Mouse (Mus musculus): ENCODE data around the gene Slx4ip. TPM values are rescaled to one million over a fixed set of nuclear protein-coding genes. Genes with fewer than 3 reads are reported as not detected.
A peak's percentile ranks its signal among the peaks of the same experiment; 100 is the strongest.

The Slx4ip gene
- polyA plus RNA-seq, 1 experiment from 2014 or later = 6.1 TPM

DNA sequence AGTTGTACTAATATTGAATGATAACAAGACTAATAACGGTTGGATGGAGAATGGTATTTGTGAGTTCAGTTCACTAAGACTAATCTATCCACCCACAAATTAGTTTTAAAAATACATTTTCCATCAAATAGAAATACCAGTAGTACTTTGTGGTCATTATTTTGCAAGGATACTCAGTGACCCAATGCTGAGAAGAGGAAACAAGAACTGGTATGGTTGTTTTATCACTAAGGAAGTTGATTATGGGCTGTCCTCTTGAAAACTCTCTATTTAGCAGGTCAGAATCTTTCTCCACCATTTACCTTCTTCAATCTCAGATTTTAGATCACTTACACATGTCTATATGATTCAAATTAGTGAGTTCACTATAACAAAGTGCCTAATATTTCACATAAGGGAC lies 111.0 kb downstream of the Slx4ip start:
- no peak for DNase-seq (ENCODE audit: low spot score)

DNA sequence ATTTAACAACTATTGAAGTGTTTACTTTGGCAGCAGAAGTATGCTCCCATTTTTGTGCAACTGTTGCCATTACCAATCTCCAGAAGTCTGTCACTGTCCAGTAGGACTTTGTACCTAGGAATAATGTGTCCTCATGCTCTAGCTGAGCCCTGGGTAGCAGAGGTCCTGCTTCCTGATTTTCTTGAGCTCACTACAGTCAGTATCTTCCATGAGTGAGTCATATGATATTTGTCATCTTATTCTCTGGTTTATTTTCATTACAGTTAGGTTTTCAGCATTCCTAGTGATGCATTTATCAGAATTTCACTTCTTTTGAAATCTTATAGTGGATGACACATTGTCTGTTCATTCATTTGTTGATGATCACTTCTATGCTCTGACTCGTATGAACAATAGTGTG lies 115.6 kb downstream of the Slx4ip start:
- H3K9me3 ChIP-seq (ENCODE audit: control insufficient read depth, low read length) = no peaks in the 10 kb centered on the region
- ATAC-seq (ENCODE audit: low read depth) = no peak
- H3K4me1 ChIP-seq (ENCODE audit: control insufficient read depth, insufficient read depth, low read length) = no peaks in the 10 kb centered on the region
- no peak overlapping the region for H3K4me3 ChIP-seq (ENCODE audit: low read depth, low read length)
- H3K36me3 ChIP-seq (ENCODE audit: control insufficient read depth, insufficient read depth, low read length) = no peaks in the 10 kb centered on the region
- no peak overlapping the region for H3K4me2 ChIP-seq (ENCODE audit: low read depth, low read length)
- H3K27ac ChIP-seq (replicated peaks; ENCODE audit: low read depth, low read length) = no peak overlapping the region
- H3K9ac ChIP-seq (ENCODE audit: low read depth, low read length) = no peak overlapping the region
- 76% methylated on average over 1 of the region's 1 CpGs for WGBS
- no peaks in the 10 kb centered on the region for H3K27me3 ChIP-seq (replicated peaks; ENCODE audit: control insufficient read depth, insufficient read depth, low read length)
- DNase-seq (ENCODE audit: low spot score) = no peak

More for the DNA sequence above, 111.0 kb downstream of the Slx4ip start:
- Histone ChIP-seq H3K9me3 (ENCODE audit: control insufficient read depth, low read length) (no peaks in the 10 kb centered on the region), H3K36me3 (ENCODE audit: control insufficient read depth, insufficient read depth, low read length) (no peaks in the 10 kb centered on the region), H3K9ac (ENCODE audit: low read depth, low read length) (no peak overlapping the region), H3K4me1 (ENCODE audit: control insufficient read depth, insufficient read depth, low read length) (no peaks in the 10 kb centered on the region), H3K27ac (replicated peaks; ENCODE audit: low read depth, low read length) (no peak overlapping the region), H3K27me3 (replicated peaks; ENCODE audit: control insufficient read depth, insufficient read depth, low read length) (no peaks in the 10 kb centered on the region), H3K4me3 (ENCODE audit: low read depth, low read length) (no peak overlapping the region), H3K4me2 (ENCODE audit: low read depth, low read length) (no peak overlapping the region)
- WGBS = 96% methylated on average over 1 of the region's 1 CpGs
- ATAC-seq (ENCODE audit: low read depth) = no peak

DNA sequence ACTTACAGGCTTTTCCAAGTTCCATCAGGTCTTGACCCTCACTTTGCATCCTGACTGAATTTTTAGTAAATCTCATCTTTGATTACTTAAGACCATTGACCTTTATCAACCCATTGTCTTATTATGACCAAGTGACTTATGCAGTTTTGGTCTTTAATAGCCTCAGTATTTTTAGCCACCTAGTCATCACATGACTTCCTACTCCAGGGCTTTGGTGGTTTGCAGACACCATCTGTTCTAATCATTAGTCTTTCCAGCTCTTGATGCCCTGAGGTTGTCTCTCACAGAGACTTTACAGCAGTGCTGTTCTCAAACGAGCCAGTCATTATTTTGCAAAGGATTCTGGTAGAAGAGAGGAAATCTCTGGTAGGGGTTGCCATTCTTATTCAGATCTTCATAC lies 121.0 kb downstream of the Slx4ip start:
- DNase-seq (ENCODE audit: low spot score) (no peak), ATAC-seq (ENCODE audit: low read depth) (no peak)
- Histone ChIP-seq H3K4me2 (ENCODE audit: low read depth, low read length) (no peak overlapping the region), H3K9ac (ENCODE audit: low read depth, low read length) (no peak overlapping the region), H3K4me1 (ENCODE audit: control insufficient read depth, insufficient read depth, low read length) (0 out of 2 replicates have a peak, but pooled peaks cover 3% of the 10 kb centered on the region), H3K36me3 (ENCODE audit: control insufficient read depth, insufficient read depth, low read length) (no peaks in the 10 kb centered on the region), H3K27ac (replicated peaks; ENCODE audit: low read depth, low read length) (no peak overlapping the region), H3K4me3 (ENCODE audit: low read depth, low read length) (no peak overlapping the region), H3K27me3 (replicated peaks; ENCODE audit: control insufficient read depth, insufficient read depth, low read length) (no peaks in the 10 kb centered on the region), H3K9me3 (ENCODE audit: control insufficient read depth, low read length) (no peaks in the 10 kb centered on the region)
- WGBS = 32% methylated on average over 1 of the region's 1 CpGs

DNA sequence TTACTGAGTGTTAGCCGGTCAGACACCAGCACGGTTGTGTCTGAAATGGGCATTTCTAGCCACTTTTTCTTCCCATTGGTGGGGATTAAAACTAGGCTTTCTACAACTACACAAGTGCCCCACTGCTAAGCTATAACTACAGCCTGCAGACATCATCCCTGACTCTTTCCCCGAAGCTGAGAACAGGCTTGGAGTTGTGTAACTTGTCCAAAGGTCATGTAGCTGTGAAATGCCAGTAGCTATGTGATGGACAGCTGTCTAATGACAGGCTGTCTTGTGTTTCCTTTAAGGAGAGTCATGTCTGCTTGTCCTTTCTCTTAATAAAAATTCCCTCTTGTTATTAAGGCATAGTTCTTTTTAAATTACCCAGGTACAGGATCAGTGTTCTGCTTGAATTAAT lies 122.1 kb downstream of the Slx4ip start:
- Histone ChIP-seq H3K36me3 (ENCODE audit: control insufficient read depth, insufficient read depth, low read length) (no peaks in the 10 kb centered on the region), H3K4me1 (ENCODE audit: control insufficient read depth, insufficient read depth, low read length) (0 out of 2 replicates have a peak, but pooled peaks cover 3% of the 10 kb centered on the region), H3K9me3 (ENCODE audit: control insufficient read depth, low read length) (no peaks in the 10 kb centered on the region), H3K9ac (ENCODE audit: low read depth, low read length) (no peak overlapping the region), H3K27me3 (replicated peaks; ENCODE audit: control insufficient read depth, insufficient read depth, low read length) (no peaks in the 10 kb centered on the region), H3K4me3 (ENCODE audit: low read depth, low read length) (no peak overlapping the region), H3K27ac (replicated peaks; ENCODE audit: low read depth, low read length) (no peak overlapping the region), H3K4me2 (ENCODE audit: low read depth, low read length) (no peak overlapping the region)
- ATAC-seq (ENCODE audit: low read depth) (no peak), DNase-seq (ENCODE audit: low spot score) (no peak)
- 56% methylated on average over 3 of the region's 3 CpGs for WGBS

DNA sequence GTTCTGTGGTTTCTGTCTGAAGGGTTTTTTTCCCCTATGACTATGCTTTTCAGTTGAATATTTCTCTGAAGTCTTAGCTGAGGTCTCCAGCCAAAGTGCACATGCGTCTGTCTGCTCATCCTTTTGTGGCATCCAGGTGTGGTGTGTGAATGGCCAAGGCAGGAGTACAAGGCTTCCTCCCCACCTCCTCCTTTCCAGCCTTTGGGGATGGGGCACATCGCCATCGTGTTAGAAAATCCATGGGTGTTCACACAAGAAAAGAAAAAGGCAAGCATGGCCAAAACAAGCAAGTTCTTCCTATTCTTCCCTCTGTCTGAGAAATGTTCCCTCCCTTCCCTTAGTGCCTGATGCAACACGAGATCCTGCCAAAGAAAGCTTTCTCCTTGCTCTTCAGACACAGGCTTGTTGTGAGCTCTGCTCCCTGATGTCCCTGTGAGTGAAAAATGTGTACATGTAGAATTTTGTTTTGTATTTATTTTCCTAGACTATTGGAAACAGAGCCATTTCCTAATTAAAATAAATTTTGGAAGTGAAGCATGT lies 122.9 kb downstream of the Slx4ip start:
- DNase-seq (ENCODE audit: low spot score) (peak; percentile 65), ATAC-seq (ENCODE audit: low read depth) (no peak)
- Histone ChIP-seq H3K4me2 (ENCODE audit: low read depth, low read length) (no peak overlapping the region), H3K27ac (replicated peaks; ENCODE audit: low read depth, low read length) (no peak overlapping the region), H3K9me3 (ENCODE audit: control insufficient read depth, low read length) (no peaks in the 10 kb centered on the region), H3K27me3 (replicated peaks; ENCODE audit: control insufficient read depth, insufficient read depth, low read length) (no peaks in the 10 kb centered on the region), H3K9ac (ENCODE audit: low read depth, low read length) (no peak overlapping the region), H3K4me3 (ENCODE audit: low read depth, low read length) (no peak overlapping the region), H3K36me3 (ENCODE audit: control insufficient read depth, insufficient read depth, low read length) (no peaks in the 10 kb centered on the region), H3K4me1 (ENCODE audit: control insufficient read depth, insufficient read depth, low read length) (0 out of 2 replicates have a peak, but pooled peaks cover 3% of the 10 kb centered on the region)
- 60% methylated on average over 4 of the region's 4 CpGs for WGBS

DNA sequence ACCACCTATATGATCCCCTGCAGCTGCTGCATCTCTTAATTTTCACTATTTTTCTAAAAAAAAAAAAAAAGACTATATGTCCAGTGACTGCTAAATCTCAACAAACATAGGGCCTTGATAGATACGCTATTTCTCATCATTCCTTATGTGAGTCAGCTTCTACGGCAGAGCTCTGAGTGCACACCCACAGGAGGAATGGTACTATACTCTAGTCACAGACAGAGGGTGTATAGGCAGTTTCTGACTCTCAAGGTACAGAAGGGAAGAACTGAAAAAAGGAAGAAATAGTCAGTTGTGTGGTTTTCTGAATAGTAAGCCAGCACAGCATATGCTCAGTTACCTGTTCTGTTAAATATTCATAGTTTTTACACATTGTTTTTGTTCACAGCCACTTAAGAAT lies 123.4 kb downstream of the Slx4ip start:
- no peak overlapping the region for H3K27ac ChIP-seq (replicated peaks; ENCODE audit: low read depth, low read length)
- H3K9me3 ChIP-seq (ENCODE audit: control insufficient read depth, low read length) = no peaks in the 10 kb centered on the region
- 53% methylated on average over 2 of the region's 2 CpGs for WGBS
- ATAC-seq (ENCODE audit: low read depth) = no peak
- no peak for DNase-seq (ENCODE audit: low spot score)
- H3K9ac ChIP-seq (ENCODE audit: low read depth, low read length) = no peak overlapping the region
- 0 out of 2 replicates have a peak, but pooled peaks cover 3% of the 10 kb centered on the region for H3K4me1 ChIP-seq (ENCODE audit: control insufficient read depth, insufficient read depth, low read length)
- H3K4me3 ChIP-seq (ENCODE audit: low read depth, low read length) = no peak overlapping the region
- H3K27me3 ChIP-seq (replicated peaks; ENCODE audit: control insufficient read depth, insufficient read depth, low read length) = no peaks in the 10 kb centered on the region
- H3K36me3 ChIP-seq (ENCODE audit: control insufficient read depth, insufficient read depth, low read length) = no peaks in the 10 kb centered on the region
- H3K4me2 ChIP-seq (ENCODE audit: low read depth, low read length) = no peak overlapping the region

DNA sequence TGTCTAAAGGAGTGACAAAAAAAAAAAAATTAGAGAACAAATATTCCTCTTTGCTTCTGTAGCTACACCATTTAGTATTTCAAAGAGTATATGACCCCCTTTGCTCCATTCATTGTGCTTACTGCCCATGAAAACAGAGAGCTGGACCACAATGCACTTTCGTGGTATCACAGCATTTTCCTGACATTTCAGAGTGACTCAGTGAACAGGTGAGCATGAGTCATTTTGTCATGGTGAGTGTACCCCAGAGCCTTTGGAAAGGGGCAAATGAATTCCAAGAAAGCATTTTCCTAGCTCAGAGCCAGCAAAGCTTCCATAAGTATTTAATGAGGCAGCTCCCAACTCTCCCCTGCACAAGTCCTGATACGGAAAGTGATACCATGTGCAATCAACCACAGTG lies 153.1 kb downstream of the Slx4ip start:
- Histone ChIP-seq H3K4me1 (ENCODE audit: control insufficient read depth, insufficient read depth, low read length) (no peaks in the 10 kb centered on the region), H3K36me3 (ENCODE audit: control insufficient read depth, insufficient read depth, low read length) (no peaks in the 10 kb centered on the region), H3K9me3 (ENCODE audit: control insufficient read depth, low read length) (no peaks in the 10 kb centered on the region), H3K27me3 (replicated peaks; ENCODE audit: control insufficient read depth, insufficient read depth, low read length) (no peaks in the 10 kb centered on the region), H3K4me2 (ENCODE audit: low read depth, low read length) (no peak overlapping the region), H3K9ac (ENCODE audit: low read depth, low read length) (no peak overlapping the region), H3K27ac (replicated peaks; ENCODE audit: low read depth, low read length) (no peak overlapping the region), H3K4me3 (ENCODE audit: low read depth, low read length) (no peak overlapping the region)
- ATAC-seq (ENCODE audit: low read depth) (no peak), DNase-seq (ENCODE audit: low spot score) (no peak)
- WGBS = 78% methylated on average over 2 of the region's 2 CpGs

DNA sequence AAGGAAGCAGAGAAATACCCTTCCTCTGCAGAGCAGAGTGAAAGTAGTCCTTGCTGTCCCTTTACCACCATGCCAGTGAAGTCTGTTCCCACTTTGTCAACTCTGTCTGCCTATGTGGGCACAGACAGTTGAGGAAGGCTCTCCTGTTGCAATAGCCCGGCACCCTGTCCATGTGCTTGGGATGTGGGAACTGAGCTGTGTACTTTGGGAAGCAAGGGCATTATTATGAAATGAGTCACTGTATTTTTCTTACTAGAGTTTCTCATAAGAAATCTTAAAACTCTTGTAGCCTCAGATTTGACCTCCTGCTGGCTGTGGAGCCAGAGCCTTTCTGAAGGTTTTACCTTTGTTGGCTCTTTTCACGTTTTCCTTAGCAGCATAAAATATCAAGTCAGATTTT lies 158.3 kb downstream of the Slx4ip start:
- no peak overlapping the region for H3K4me3 ChIP-seq (ENCODE audit: low read depth, low read length)
- DNase-seq (ENCODE audit: low spot score) (no peak), ATAC-seq (ENCODE audit: low read depth) (no peak)
- no peak overlapping the region for H3K4me2 ChIP-seq (ENCODE audit: low read depth, low read length)
- H3K36me3 ChIP-seq (ENCODE audit: control insufficient read depth, insufficient read depth, low read length) = no peaks in the 10 kb centered on the region
- no peak overlapping the region for H3K9ac ChIP-seq (ENCODE audit: low read depth, low read length)
- no peaks in the 10 kb centered on the region for H3K9me3 ChIP-seq (ENCODE audit: control insufficient read depth, low read length)
- no peaks in the 10 kb centered on the region for H3K27me3 ChIP-seq (replicated peaks; ENCODE audit: control insufficient read depth, insufficient read depth, low read length)
- WGBS = 44% methylated on average over 2 of the region's 2 CpGs
- no peak overlapping the region for H3K27ac ChIP-seq (replicated peaks; ENCODE audit: low read depth, low read length)
- no peaks in the 10 kb centered on the region for H3K4me1 ChIP-seq (ENCODE audit: control insufficient read depth, insufficient read depth, low read length)

DNA sequence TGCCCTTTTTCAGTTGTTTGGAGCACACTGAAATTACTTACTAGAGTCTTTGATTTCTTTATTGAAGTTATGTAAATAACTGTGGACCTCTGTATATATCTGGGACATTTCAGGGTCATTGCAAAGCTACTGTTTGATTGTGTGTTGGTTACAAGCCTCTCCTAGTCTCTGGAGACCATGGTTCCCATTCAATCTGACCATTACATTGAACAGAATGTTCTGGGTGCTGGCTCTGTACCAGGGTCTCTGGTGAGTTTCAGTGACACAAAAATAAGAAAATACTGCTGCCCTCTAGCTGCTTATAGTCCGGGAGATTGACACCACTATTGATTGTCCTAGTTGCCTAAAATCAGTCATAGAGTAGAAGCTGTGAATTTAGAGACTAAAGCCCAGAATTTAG lies 158.9 kb downstream of the Slx4ip start:
- no peak for DNase-seq (ENCODE audit: low spot score)
- Histone ChIP-seq H3K9me3 (ENCODE audit: control insufficient read depth, low read length) (no peaks in the 10 kb centered on the region), H3K4me1 (ENCODE audit: control insufficient read depth, insufficient read depth, low read length) (no peaks in the 10 kb centered on the region), H3K27me3 (replicated peaks; ENCODE audit: control insufficient read depth, insufficient read depth, low read length) (no peaks in the 10 kb centered on the region), H3K4me3 (ENCODE audit: low read depth, low read length) (no peak overlapping the region), H3K36me3 (ENCODE audit: control insufficient read depth, insufficient read depth, low read length) (no peaks in the 10 kb centered on the region), H3K4me2 (ENCODE audit: low read depth, low read length) (no peak overlapping the region), H3K27ac (replicated peaks; ENCODE audit: low read depth, low read length) (no peak overlapping the region), H3K9ac (ENCODE audit: low read depth, low read length) (no peak overlapping the region)
- WGBS = 56% methylated on average over 1 of the region's 1 CpGs
- ATAC-seq (ENCODE audit: low read depth) = no peak
